Mouse (Mus musculus) limb, embryonic 11.5 days (tissue): ENCODE results near the gene Ppdpf. TPM values are rescaled to one million over a fixed set of nuclear protein-coding genes. Genes with fewer than 3 reads are reported as not detected.
"Not testable (repeated sequence)": the region's sequence is repeated elsewhere in the genome, so short reads cannot be mapped to it uniquely, and the experiment has no call there.

Experiments
- ATAC-seq: fragments of 200-750 bp; cut with Nextera tagmentation; 2 replicates; pipeline ENCODE4 v1.8.0; 2017; ENCODE audit warnings: low read depth; ENCODE audit not compliant: insufficient number of reproducible peaks, low FRiP score, low TSS enrichment
- DNase-seq: peaks from one replicate; pipeline ENCODE4 v3.0.0-alpha.2; 2015; ENCODE audit warnings: low spot score
- H3K27ac ChIP-seq: fragments of 300-500 bp; sonication (generic); replicated peaks from 2 replicates; pipeline ENCODE4 v1.5.1; 2014; ENCODE audit warnings: low read depth, mild to moderate bottlenecking, low read length
- H3K27me3 ChIP-seq: fragments of 300-500 bp; sonication (generic); 2 replicates; pipeline ENCODE4 v1.6.1; 2014; ENCODE audit warnings: mild to moderate bottlenecking, low read length, mixed read lengths; ENCODE audit not compliant: control insufficient read depth, insufficient read depth
- H3K36me3 ChIP-seq: fragments of 300-500 bp; sonication (generic); 2 replicates; pipeline ENCODE4 v1.6.1; 2014; ENCODE audit warnings: mild to moderate bottlenecking, low read length, moderate library complexity, mixed read lengths; ENCODE audit not compliant: control insufficient read depth, insufficient read depth
- H3K4me1 ChIP-seq: fragments of 300-500 bp; sonication (generic); 2 replicates; pipeline ENCODE4 v1.6.1; 2014; ENCODE audit warnings: low read length, mixed read lengths; ENCODE audit not compliant: control insufficient read depth, insufficient read depth
- H3K4me2 ChIP-seq: fragments of 300-500 bp; sonication (generic); 2 replicates; pipeline ENCODE4 v1.6.1; 2014; ENCODE audit warnings: low read depth, mild to moderate bottlenecking, moderate library complexity; ENCODE audit not compliant: severe bottlenecking
- H3K4me3 ChIP-seq: fragments of 300-500 bp; sonication (generic); 2 replicates; pipeline ENCODE4 v1.5.1; 2014; ENCODE audit warnings: low read depth, low read length
- H3K9ac ChIP-seq: fragments of 300-500 bp; sonication (generic); 2 replicates; pipeline ENCODE4 v1.6.1; 2014; ENCODE audit warnings: mild to moderate bottlenecking, low read length
- H3K9me3 ChIP-seq: fragments of 300-500 bp; sonication (generic); 2 replicates; pipeline ENCODE4 v1.6.1; 2016; ENCODE audit warnings: low read length; ENCODE audit not compliant: control insufficient read depth
- WGBS: fragments of 180-500 bp; shearing (Covaris S2); extraction: QIAGEN DNeasy Blood & Tissue Kit; methylation state at CpG from one replicate; pipeline ENCODE4 v1.1.7; 2014; 5-methylcytosine and 5-hydroxymethylcytosine counted together
- polyA plus RNA-seq: library from polyadenylated mRNA; unstranded; fragments of >200 nt; fragmentation: Nextera tagmentation; extraction: Ambion mirVana; gene quantifications from 2 replicates; pipeline ENCODE4 v1.2.1, GENCODE M21; 2014

Gene Ppdpf
- polyA plus RNA-seq, 1 experiment from 2014 or later, result 444 TPM

- H3K9me3 ChIP-seq, result no peaks in the 10 kb centered on the region
- H3K27me3 ChIP-seq, result no peaks in the 10 kb centered on the region
- no peak overlapping the region for H3K27ac ChIP-seq
- no peak overlapping the region for H3K4me3 ChIP-seq
- no peaks in the 10 kb centered on the region for H3K36me3 ChIP-seq
- no peaks in the 10 kb centered on the region for H3K4me1 ChIP-seq
- no peak overlapping the region for H3K4me2 ChIP-seq
- DNase-seq (no peak), ATAC-seq (no peak)
- no peak overlapping the region for H3K9ac ChIP-seq
- 88% methylated on average over 3 of the region's 3 CpGs for WGBS
Measured at GRCm38 (mm10) chr2:181174646-181175045, 12.4 kb upstream of the Ppdpf start.

DNA sequence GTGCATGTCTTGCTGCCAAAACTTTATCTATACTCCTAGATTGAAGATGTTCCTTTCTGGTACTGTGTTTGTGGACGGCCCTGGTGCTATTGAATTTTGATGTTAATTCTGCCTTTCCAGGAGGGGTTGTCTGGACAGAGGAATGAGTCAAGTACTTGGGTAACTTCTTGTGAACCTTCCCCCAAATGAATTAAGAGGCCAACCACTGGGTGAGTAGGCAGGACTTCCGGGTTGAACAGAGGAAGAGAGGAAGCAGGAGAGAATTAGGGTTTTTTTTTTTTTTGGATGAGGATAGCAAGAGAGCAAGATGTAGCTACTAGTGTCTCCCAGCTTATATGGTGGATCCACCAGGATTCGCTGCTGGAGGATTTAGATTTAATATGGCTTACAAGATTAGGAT lies 9.0 kb upstream of the Ppdpf start:
- no peak for DNase-seq
- Histone ChIP-seq H3K9me3 (no peaks in the 10 kb centered on the region), H3K4me3 (no peak overlapping the region), H3K27ac (no peak overlapping the region), H3K36me3 (no peaks in the 10 kb centered on the region), H3K4me2 (no peak overlapping the region), H3K4me1 (no peaks in the 10 kb centered on the region), H3K9ac (no peak overlapping the region), H3K27me3 (no peaks in the 10 kb centered on the region)
- 69% methylated on average over 3 of the region's 3 CpGs for WGBS
- ATAC-seq, result no peak

GRCm38 (mm10) chr2:181178471-181178870 lies 8.6 kb upstream of the Ppdpf start:
- Histone ChIP-seq H3K27me3 (no peaks in the 10 kb centered on the region), H3K9me3 (no peaks in the 10 kb centered on the region), H3K4me3 (no peak overlapping the region), H3K9ac (no peak overlapping the region), H3K4me1 (no peaks in the 10 kb centered on the region), H3K36me3 (no peaks in the 10 kb centered on the region), H3K27ac (no peak overlapping the region), H3K4me2 (no peak overlapping the region)
- DNase-seq (no peak), ATAC-seq (no peak)
- 84% methylated on average over 5 of the region's 5 CpGs for WGBS

DNA sequence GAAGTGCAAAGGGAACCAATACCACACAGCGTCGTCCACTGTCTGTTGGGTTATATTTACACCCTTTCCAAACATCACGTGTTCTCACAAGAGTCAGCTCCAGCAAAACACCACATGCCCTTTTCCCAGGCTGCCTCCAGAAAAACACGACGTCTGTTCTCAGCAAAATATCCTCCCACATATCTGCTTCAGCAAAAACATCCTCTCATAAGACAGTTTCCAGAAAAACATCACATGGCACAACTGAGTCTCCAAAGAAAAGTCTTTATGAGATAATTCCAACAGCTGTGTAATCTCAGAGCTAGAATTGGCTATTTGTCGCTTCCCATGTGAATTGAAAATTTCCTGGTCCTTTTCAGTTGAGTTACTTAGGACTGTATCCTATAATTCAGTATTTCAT lies 6.1 kb upstream of the Ppdpf start:
- WGBS, result 77% methylated on average over 6 of the region's 6 CpGs
- H3K9me3 ChIP-seq, result no peaks in the 10 kb centered on the region
- no peaks in the 10 kb centered on the region for H3K4me1 ChIP-seq
- H3K9ac ChIP-seq, result no peak overlapping the region
- H3K27me3 ChIP-seq, result no peaks in the 10 kb centered on the region
- no peaks in the 10 kb centered on the region for H3K36me3 ChIP-seq
- ATAC-seq, result no peak
- DNase-seq, result no peak
- H3K27ac ChIP-seq, result no peak overlapping the region
- no peak overlapping the region for H3K4me2 ChIP-seq
- H3K4me3 ChIP-seq, result no peak overlapping the region

- Histone ChIP-seq H3K27ac (peak overlapping the region; percentile 94; the same call in 1 of the 2 replicates), H3K27me3 (no peaks in the 10 kb centered on the region)
- WGBS, result under 1% methylated on average over 14 of the region's 14 CpGs
Measured at GRCm38 (mm10) chr2:181186635-181187034, 412 bp upstream of the Ppdpf start.

DNA sequence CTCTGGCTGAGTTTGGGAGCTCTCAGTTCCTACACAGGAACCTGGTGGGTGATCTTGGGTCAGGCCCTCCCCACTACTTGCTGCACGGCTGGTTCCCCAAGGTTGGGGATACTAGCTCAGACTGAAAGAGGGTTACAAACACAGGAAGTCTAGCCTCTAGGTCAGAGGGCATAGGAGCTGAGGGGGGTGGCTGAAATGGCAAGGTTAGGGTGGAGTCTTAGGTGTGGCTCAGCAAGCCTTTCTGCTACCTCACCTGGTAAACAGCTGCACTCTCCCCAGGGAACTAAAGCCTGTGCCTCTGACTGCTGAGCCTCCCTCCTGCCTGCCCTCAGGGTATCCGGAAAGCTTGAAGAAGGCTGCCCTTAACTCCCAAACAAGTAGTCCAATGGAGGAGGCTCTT lies 1.6 kb downstream of the Ppdpf start:
- H3K9ac ChIP-seq, result no peak overlapping the region
- no peaks in the 10 kb centered on the region for H3K9me3 ChIP-seq
- WGBS, result 41% methylated on average over 2 of the region's 2 CpGs
- peaks cover 8% of the 10 kb centered on the region; the same call in 1 of the 2 replicates for H3K4me1 ChIP-seq
- 0 out of 2 replicates have a peak overlapping the region, but pooled peaks have one; percentile 8 for H3K27ac ChIP-seq
- H3K36me3 ChIP-seq, result no peaks in the 10 kb centered on the region; the same call in 1 of the 2 replicates
- H3K4me3 ChIP-seq, result peak overlapping the region; percentile 67; the same call in 1 of the 2 replicates
- H3K27me3 ChIP-seq, result no peaks in the 10 kb centered on the region
- ATAC-seq, result no peak
- no peak for DNase-seq
- H3K4me2 ChIP-seq, result peak overlapping the region; percentile 75; the same call in 1 of the 2 replicates

More at GRCm38 (mm10) chr2:181186635-181187034, 412 bp upstream of the Ppdpf start:
- Histone ChIP-seq H3K9me3 (no peaks in the 10 kb centered on the region), H3K36me3 (no peaks in the 10 kb centered on the region; the same call in 1 of the 2 replicates), H3K4me2 (peak overlapping the region; percentile 75), H3K4me1 (peaks cover 8% of the 10 kb centered on the region; the same call in 1 of the 2 replicates), H3K4me3 (peak overlapping the region; percentile 67), H3K9ac (peak overlapping the region; percentile 95)
- DNase-seq (peak; percentile 92), ATAC-seq (peak; percentile 69)

DNA sequence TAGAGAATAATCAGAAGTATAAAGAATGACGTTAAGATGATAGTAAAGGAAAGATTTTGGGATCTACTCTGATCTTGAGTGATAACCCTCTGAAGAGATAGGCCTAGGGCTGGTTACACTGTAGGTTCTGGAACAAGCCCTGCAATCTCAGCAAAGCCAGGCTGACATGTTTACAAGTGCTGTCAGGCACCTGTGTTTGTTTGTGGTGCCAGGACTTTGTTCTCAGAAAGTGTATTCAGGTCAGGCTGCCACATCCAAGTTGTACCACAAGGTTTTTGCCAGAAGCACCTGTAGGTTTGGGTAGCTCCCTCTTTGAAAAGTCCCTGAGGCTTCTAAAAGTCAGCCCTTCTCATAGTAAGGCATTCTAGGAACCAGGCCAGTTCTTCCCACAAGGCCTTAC lies 2.3 kb downstream of the Ppdpf start:
- H3K9me3 ChIP-seq, result no peaks in the 10 kb centered on the region
- H3K27ac ChIP-seq, result no peak overlapping the region
- 74% methylated on average over 1 of the region's 1 CpGs for WGBS
- DNase-seq (no peak), ATAC-seq (no peak)
- H3K4me1 ChIP-seq, result peaks cover 8% of the 10 kb centered on the region; the same call in 1 of the 2 replicates
- H3K9ac ChIP-seq, result no peak overlapping the region
- H3K36me3 ChIP-seq, result no peaks in the 10 kb centered on the region; the same call in 1 of the 2 replicates
- H3K27me3 ChIP-seq, result no peaks in the 10 kb centered on the region
- no peak overlapping the region for H3K4me3 ChIP-seq
- no peak overlapping the region for H3K4me2 ChIP-seq

DNA sequence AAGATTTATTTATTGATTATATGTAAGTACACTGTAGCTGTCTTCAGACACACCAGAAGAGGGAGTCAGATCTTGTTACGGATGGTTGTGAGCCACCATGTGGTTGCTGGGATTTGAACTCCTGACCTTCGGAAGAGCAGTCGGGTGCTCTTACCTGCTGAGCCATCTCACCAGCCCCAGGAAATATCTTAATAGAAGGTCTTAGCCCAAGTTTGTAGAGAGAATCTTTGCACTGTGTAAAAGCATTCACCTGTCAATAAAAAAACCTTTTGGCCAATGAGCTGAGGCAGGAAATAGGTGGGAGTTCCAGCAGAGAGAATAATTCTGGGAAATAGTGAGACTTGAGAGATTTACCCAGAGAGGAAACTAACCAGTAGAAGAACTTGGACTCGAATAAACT lies 4.3 kb downstream of the Ppdpf start:
- H3K27me3 ChIP-seq, H3K4me2 ChIP-seq, H3K9me3 ChIP-seq, H3K27ac ChIP-seq, DNase-seq, H3K4me3 ChIP-seq, H3K4me1 ChIP-seq, ATAC-seq, H3K36me3 ChIP-seq, H3K9ac ChIP-seq: not testable (repeated sequence)
- 78% methylated on average over 3 of the region's 4 CpGs for WGBS

DNA sequence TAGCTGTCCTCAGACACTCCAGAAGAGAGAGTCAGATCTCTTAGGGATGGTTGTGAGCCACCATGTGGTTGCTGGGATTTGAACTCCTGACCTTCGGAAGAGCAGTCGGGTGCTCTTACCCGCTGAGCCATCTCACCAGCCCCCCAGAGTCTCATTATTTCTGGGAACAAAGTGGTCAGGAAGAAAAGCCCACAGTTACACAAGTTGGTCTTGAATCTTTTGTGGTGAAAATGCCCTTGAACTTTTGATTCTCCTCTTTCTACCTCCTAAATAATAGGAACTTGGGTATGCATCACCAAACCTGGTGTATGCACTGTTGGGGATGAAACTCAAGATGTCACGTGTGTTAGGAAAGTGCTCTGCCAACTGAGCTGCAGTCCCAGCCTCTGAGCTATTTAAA lies 4.9 kb downstream of the Ppdpf start:
- Histone ChIP-seq H3K27me3 (no peaks in the 10 kb centered on the region), H3K9me3 (no peaks in the 10 kb centered on the region), H3K4me1 (peaks cover 8% of the 10 kb centered on the region; the same call in 1 of the 2 replicates), H3K4me2 (no peak overlapping the region), H3K4me3 (no peak overlapping the region), H3K36me3 (no peaks in the 10 kb centered on the region; the same call in 1 of the 2 replicates), H3K9ac (no peak overlapping the region), H3K27ac (no peak overlapping the region)
- DNase-seq (no peak), ATAC-seq (no peak)
- 72% methylated on average over 4 of the region's 4 CpGs for WGBS
